Mouse (Mus musculus) ES-Bruce4 (cell line): ENCODE results near the gene Pik3r1.

Experiments used
- CTCF ChIP-seq: IDR thresholded peaks from one replicate; pipeline ENCODE4 v1.8.1; 2011; ENCODE audit warnings: low read depth, low read length
- EP300 ChIP-seq: IDR thresholded peaks from 2 replicates; pipeline ENCODE4 v1.6.1; 2011; ENCODE audit warnings: low read depth, low read length; ENCODE audit not compliant: insufficient read depth
- POLR2A ChIP-seq: IDR thresholded peaks from one replicate; pipeline ENCODE4 v1.8.1; 2011; ENCODE audit warnings: low read length; ENCODE audit not compliant: insufficient read depth

GRCm38 (mm10) chr13:101691669-101692068, 76.3 kb downstream of the Pik3r1 start:
- no peak for TF ChIP-seq EP300
- no peak for TF ChIP-seq POLR2A
- no peak for TF ChIP-seq CTCF
